Mouse (Mus musculus) ES-CJ7 (cell line): ENCODE data around the gene Gdpd3.
"Not testable (repeated sequence)": the region's sequence is repeated elsewhere in the genome, so short reads cannot be mapped to it uniquely, and the experiment has no call there.

ENCODE experiments used
- DNase-seq: peaks from one replicate; pipeline ENCODE4 v3.0.0; 2011; ENCODE audit warnings: low read depth, low spot score

Gene Gdpd3

DNA sequence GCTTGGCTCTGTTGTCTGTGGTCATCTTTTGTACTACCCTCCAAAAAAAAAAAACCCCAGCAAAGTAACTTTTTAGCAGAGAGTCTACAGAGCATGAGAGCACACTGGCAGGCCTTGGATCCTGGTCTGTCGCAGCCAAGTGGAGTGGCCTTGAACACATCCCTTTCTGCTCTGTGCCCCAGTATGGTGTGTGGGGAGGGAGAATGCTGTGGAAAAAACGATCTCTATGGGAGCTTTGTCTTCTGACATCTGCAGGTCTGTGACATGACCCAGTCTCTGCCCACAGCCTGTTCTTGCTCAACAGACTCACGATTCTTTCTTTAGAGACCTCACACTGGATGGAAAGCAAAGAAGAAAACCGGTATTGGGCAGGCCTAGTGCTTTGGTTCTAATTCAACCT lies 5.2 kb upstream of the Gdpd3 start:
- no peak for DNase-seq

DNA sequence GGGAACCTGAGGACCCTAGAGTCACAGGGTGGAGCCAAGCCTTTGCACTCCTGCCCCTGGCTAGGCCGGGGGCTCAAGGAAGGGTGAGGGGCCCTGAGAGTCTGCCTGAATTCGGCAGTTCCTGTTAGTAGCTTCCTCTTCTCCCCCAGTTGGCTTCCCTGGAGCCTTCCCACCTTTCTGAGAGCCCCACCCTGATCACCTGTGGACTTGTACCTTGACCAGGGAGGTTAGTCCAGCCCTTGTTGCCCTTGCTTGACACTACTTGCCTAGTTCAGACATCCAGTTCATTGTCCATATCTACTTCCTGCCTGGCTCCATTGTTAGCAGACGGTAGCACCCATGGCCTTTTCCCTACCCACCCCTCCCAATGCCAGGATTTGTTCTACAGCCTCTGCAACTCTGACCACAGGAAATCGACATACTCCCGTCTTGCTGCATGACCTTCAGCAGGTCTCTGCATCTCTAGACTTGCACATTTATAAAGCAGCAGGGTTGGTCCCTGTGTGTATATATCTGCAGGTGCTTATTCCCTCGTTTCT lies 4.5 kb upstream of the Gdpd3 start:
- DNase-seq, result no peak

DNA sequence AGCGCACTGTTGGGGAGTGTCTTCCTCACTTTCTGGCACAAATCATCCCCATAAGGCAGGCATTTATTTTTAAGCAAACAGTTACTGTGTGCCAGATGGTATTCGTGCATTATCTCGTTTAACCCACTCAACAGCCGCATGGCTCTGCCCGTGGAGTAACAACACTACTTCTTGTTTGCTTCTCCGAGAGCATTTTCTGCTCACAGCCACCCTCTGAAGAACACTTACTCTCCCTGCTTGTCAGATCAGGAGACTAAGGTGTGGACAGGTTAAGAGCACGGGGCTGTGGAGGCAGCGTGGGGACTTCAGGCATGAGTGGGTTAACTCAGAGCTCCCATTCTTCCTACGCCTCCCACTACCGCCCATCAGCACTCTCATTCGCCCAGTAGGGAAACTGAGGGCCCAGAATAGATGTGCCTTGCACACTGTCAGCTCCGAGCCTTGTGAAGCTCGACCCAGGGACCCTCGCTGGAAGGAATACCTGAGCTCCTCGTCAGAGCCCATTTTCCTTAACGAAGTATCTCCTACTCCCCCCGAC lies 3.6 kb upstream of the Gdpd3 start:
- DNase-seq, result no peak

DNA sequence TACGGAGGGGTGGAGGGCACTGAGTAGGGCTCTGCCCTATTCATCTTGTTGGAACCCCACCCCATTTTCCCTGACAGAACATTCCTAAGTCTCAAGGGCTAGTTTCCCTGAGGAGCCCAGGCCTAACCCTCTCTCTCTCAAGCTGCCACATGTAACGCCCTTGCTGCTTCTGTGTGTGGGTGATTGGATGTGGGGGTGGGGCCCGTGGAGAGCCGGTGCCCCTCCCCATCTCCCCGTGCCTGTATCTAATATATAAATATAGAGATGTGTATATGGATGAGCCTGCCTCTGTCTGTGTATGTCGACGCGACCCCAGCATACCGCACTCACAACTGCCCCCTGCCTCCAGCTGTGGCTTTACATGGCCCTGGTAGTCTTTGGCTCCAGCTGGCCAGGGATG lies 594 bp upstream of the Gdpd3 start:
- DNase-seq, result no peak

DNA sequence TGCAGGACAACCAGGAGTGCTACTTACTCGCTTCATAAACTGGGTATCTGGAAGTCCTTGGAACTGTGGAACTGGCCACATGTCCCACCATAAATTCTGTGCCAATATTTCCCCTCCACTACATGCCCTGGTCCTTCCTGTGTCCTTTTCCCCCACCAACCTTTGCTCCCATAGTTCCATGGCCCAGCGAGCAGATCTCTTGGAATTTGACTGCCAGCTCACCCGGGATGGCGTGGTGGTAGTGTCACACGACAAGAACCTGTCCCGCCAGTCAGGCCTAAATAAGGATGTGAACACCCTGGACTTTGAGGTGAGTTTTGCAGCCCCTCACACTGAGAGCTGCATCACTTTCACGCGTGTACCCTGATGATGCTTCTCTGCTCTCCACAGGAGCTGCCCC lies 867 bp downstream of the Gdpd3 start:
- DNase-seq, result no peak

DNA sequence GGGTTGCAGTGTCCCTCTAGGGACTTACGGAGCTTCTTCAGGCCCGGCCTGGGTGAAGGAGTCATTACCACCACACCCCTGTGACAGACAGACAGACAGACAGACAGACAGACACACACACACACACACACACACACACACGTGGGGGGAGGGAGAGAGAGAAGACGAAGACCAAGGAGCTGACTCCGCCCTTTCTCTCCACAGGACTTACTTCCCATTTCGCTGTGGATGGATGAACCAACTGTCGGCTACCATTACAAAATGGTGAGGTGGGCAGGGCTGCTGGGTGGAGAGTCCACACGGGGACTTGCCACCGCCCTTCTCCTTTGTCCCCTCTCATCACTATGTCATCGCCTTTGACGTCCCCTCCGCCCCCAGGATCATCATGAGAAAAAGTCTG lies 4.7 kb downstream of the Gdpd3 start:
- DNase-seq, result peak; percentile 49

DNA sequence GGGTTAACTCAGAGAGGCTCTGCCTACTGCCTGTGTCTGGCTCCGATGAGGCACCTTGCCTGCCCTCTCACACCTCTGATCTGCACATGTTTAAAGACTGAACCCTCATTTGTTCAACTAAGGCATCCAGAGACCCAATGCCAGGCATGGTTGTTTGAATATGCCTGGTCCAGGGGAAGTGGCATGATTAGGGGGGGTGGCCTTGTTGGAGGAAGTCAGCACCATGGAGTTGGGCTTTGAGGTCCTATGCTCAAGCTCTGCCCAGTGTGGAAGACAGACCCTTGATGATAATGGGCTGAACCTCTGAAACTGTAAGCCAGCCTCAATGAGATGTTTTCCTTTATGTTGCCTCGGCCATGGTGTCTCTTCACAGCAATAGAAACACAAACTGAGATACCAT lies 7.2 kb downstream of the Gdpd3 start:
- DNase-seq, result no peak

DNA sequence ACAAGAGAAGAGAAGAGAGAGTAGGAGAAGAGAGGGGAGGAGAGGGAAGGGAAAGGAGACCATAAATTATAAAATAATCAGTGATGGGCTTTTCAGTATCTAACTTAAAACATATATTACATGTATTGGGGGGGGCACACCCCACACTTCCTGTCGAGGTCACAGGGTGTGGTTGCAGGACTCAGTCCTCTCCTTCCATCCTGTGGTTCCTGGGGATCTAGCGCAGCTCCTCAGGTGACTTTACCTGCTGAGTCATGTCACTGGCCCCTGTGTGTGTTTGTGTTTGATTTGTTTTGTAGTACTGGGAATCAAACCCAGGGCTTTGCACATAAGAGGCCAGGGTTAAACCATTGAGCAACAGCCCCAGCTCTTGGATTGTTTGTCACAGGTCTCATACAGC lies 8.3 kb downstream of the Gdpd3 start:
- no peak for DNase-seq

DNA sequence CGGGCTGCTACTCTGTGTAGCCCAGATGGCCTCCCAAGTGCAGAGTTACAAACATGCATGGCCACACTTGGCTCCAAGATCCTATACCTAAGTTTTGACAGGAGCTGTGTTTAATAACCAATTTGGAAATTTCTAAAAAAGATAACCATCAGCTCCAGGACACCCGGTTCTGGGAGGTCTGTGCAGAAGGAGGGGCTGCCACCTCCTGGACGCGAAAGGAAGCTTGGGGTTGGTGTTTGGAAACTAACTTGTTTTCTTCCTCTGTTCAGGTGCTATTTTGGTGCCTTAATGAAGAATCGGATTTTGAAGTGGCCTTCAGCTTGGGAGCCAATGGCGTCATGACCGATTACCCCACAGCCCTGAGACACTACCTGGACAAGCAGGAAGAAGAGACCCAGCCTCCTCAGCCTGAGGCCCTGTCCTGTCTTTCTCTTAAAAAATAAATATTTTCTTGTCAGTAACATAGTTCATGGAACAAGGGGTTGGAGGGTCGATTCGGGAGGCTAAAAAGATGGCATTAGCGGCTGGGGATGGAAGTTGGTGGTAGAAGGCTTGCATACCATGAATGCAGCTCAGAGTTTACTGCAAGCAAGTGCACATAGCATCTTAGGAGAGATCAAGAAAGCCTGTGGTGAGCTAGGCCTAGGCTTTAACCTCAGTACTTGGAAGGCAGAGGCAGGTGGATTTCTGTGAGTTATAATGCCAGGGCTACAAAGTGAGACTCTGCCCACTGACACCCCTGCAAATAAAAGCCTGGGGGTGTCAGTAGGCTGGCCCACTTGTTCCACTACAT lies 9.2 kb downstream of the Gdpd3 start:
- DNase-seq, result no peak

DNA sequence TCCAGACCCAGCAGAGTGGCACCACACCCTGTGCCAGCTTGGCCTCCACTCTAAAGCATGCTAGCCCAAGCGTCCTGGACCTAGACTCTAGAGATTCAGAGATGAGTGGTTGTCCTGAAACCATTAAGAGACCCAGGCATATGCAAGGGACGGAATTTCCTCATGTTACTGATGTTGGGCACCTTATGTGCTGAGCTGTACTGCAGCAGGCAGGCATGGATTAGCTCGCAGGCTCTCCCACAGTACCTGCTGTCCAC lies 9.8 kb downstream of the Gdpd3 start:
- no peak for DNase-seq

DNA sequence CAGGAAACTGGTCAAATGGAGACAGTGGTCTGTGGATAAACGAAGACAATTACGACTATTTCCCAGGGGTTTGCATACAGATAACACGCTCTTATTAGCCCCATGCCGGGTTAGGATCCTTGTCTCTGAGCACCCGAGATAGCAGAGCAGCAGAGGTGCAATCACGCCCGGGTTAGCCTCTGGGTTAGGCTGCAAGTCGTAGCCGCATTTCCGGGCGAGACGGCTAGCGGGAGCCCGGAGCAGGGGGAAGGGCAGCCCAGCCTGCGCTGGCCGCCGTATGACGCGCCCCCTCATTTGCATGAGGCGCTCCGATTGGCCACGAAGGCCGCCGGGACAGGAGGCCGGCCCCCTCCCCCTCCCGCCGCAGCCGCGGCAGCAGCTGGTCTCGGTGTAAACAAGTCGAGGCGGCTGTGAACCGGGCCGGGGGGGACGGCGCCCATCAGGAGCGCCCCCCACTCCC lies 10.5 kb downstream of the Gdpd3 start, which contains the start of gene Ypel3:
Gene Ypel3, plus strand, starts transcription at position 358 of the 460 bp plus-strand sequence.
- peak; percentile 82 for DNase-seq

DNA sequence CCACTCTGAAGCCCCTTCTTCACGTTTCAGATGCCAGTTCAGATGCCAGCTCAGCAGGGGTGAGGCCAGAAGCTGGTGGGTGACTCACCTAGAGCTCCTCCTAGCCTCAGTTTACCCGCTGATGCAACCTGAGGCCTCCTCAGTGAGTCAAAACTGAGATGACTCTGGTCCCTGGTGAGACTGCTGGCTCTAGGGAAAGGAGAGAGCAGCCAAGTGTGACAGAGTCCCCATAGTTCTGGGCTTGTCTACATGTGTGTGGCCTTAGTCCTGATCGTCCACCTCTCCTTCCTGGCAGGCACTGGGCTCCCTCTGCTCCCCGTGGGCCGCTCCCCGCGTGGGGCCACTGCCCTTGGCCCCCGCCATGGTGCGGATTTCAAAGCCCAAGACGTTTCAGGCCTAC lies 11.3 kb downstream of the Gdpd3 start:
- no peak for DNase-seq

DNA sequence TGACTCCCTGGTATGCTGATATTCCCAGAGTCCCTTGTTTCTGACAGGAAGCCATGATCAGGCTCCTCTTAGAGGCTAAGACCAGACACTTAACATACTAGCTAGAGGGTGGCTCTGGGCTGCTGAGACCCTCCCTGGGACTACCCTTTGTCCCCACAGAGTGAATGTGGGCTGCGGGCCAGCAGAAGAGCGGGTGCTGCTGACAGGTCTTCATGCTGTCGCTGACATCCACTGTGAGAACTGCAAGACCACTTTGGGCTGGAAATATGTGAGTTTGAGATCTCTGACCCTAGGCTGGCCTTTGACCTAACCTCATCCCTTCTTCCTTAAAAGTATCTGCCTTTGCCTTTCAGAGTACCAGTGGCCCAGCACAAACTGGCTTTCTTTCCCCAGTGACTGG lies 12.0 kb downstream of the Gdpd3 start:
- no peak for DNase-seq

DNA sequence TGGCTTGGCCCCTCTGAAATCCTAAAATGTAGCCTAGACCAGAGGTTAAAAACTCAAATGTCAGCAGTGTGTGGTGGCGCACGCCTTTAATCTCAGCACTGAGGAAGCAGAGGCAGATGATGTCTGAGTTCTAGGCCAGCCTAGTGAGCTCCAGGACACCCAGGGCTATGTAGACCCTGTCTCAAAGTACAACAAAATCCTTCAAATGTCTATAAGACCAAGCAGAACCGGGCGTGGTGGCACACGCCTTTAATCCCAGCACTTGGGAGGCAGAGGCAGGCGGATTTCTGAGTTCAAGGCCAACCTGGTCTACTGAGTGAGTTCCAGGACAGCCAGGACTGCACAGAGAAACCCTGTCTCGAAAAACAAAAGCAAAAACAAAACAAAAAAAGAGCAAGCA lies 13.0 kb downstream of the Gdpd3 start:
- not testable (repeated sequence) for DNase-seq

DNA sequence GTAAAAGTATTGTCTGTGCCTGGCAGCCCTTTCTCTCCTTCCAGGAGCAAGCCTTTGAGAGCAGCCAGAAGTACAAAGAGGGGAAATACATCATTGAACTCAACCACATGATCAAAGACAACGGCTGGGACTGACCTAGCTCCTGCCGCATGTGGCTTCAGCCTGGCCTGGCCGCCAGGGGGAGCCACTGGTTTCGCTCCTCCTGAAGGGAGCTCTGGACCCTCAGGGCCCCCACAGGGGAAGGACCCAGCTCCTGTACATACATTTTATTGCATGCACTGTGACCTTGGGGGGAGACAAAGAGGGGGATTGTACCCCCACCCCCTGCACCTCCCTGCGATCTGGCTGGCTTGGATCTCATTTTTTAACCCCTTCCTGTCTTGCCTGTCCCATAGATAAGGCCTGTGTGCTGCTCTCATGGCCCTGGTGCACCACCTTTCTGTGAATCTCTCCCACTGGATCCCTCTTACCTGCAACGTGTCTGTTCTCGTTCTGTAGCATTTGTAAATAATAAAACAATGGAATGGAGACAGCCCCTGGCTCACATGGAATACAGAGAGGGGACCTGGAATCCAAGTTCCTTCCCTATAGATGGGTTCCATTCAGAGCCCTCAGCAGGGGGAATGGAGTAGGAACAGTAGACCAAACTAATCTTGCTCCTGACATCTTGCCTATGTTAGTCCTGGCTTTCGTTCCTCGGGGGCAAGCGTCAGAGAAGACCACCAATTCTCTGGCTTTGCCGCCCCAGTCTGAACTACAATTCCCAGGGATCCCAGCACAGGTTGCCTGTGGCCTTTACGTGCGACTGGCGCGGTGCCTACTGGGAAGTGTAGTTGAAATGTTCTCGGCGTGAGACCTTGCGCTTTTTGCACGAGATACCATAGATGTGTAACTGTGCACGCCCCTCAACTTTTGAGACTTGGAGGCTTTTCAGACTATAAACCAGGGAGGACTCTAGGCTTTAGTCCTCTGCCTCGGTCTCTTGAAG lies 14.1 kb downstream of the Gdpd3 start:
- peak; percentile 85 for DNase-seq

DNA sequence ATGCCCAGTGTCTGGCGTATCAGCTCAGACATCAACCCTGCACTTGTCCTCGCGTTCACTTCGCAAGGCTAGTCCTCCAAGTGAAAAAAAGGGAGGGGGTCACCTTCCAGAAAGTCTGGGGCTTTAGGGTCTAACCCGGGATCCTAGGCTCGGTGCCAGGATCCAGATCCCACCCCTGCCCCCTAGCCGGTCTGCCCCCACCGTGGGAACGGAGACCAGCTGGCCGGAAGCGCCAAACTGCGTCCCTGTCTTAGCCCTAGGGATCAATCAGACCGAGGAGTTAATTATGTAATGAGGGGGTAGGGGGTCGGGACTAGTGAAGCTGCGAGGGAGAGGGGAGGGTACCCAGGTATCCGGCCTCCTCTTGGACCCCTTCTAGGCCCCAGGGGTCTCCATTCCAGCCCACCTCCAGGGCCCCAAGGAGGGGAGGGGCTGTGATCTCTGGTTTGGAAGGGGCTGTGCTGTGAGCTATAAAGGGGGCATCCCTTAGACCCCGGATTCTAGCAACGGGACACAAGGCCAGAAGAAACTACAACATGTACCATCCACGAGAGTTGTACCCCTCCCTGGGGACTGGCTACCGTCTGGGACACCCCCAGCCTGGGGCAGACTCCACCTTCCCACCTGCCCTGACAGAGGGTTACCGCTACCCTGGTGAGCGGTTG lies 15.0 kb downstream of the Gdpd3 start, which contains the start of gene Tbx6:
Gene Tbx6, plus strand, starts transcription at position 513 of the 665 bp plus-strand sequence.
- no peak for DNase-seq

DNA sequence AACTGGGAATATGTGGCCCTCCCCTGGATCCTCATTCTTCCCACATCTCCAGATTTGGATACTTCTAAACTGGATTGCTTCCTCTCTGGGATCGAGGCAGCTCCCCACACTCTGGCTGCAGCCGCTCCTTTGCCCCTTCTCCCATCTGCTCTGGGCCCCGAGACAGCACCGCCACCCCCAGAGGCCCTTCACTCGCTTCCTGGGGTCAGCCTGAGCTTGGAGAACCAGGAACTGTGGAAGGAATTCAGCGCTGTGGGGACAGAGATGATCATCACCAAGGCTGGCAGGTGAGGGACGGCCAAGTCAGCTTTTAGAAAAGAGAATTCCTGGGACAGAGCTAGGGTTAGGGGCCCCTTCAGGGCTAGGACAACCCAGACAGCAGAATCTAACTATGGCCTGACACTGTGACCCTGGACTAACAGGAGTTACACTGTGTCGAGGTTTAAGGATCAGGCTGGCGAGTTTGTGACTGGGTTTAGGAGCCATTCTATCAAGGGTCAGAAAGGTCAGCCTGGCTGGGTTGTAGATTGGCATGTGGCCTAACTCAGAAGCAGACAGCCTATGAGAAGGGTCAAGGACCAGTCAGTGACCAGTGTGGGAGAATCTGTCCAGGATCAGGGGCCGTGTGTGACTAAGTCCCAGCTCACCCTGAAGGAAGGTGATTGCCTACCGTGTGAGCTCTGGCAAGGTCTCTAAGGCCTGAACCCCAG lies 15.7 kb downstream of the Gdpd3 start:
- no peak for DNase-seq

DNA sequence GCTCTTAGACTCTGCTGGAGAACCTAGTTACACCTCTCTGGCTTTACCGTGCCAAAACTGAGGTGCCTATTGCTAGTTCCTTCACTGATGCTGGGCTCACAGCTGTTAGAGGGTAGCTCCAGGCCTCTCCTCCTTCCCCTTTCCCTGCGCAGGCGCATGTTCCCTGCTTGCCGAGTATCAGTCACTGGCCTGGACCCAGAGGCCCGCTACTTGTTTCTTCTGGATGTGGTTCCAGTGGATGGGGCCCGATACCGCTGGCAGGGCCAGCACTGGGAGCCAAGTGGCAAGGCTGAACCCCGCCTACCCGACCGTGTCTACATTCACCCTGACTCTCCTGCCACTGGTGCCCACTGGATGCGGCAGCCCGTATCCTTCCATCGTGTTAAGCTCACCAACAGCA lies 16.6 kb downstream of the Gdpd3 start:
- DNase-seq, result no peak

DNA sequence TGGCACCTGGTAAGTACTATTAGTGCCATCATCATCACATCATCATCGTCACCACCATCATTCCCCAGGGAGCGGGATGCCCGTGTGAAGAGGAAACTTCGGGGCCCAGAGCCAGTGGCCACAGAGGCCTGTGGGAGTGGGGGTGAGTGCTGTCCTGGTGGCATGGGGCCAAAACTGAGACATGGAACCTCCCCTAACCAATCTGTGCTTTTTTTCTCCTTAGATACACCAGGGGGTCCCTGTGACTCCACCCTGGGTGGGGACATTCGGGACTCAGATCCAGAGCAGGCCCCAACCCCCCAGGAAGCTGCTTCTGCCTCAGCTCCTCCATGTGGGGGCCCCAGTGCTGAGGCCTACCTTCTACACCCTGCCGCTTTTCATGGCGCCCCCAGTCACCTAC lies 18.3 kb downstream of the Gdpd3 start:
- no peak for DNase-seq

DNA sequence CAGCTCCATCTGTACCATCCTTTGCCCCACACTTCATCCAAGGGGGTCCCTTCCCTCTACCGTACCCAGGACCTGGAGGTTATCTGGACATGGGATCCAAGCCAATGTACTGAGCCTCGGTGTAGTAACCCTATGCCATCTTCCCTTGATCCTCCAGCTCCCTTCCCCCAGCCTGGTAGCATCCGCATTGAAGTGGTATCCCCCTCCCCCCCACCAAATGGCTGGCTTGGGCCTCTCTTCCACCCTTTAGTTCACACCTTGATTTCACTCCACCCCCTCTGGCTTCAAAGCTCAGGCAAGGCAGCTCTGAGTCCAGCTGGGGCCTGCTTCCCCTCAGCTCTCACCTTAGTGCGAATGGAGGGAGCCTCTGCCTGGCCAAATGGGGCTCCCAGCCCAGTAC lies 18.9 kb downstream of the Gdpd3 start:
- peak; percentile 69 for DNase-seq

DNA sequence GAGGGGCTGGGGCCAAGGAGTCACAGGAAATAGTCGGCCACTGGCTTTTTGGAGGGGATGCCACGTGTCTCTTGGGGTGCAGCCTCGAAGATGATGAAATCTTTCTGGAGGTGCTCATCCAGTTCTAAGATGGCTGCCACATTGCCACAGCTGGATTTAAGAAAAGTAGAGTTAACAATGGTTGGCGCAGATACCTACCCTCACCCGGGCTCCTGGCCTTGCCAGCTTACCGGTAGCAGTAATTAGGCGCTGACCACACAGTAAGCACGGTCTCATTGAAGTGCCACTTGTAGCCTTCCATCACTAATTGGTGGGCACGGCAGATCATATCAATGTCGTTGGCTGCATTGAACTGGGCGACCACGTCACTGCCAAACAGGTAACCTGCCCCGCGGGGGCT lies 20.0 kb downstream of the Gdpd3 start:
- DNase-seq, result no peak
